Mouse (Mus musculus) MEL (cell line): Measurements from ENCODE around the gene Zbtb7b. TPM values are rescaled to one million over a fixed set of nuclear protein-coding genes. Genes with fewer than 3 reads are reported as not detected.

ENCODE experiments used
- DNase-seq: peaks from one replicate; pipeline ENCODE4 v3.0.0; 2011; ENCODE audit warnings: low read depth, low spot score
- H3K27ac ChIP-seq: 2 replicates; pipeline ENCODE4 v1.5.1; 2012; ENCODE audit warnings: low read depth, mild to moderate bottlenecking, control low read depth, low read length, moderate library complexity; ENCODE audit not compliant: control insufficient read depth
- H3K27me3 ChIP-seq, 2 experiments: fragments of 150-350 bp in 1 of 2; sonication (generic) in 1 of 2; 2 replicates each; pipeline ENCODE4 v1.6.1; 2012; ENCODE audit warnings: low read length in 2 of 2, mild to moderate bottlenecking in 2 of 2, improper control_type of control experiment in 1 of 2, moderate library complexity in 1 of 2; ENCODE audit not compliant: insufficient read depth in 2 of 2, control insufficient read depth in 1 of 2
- H3K36me3 ChIP-seq, 2 experiments: 2 replicates each; pipeline ENCODE4 v1.6.1; 2012 to 2014; ENCODE audit warnings: low read length in 2 of 2, improper control_type of control experiment in 1 of 2, inconsistent platforms in 1 of 2, mild to moderate bottlenecking in 1 of 2; ENCODE audit not compliant: insufficient read depth in 2 of 2, control insufficient read depth in 1 of 2
- H3K4me1 ChIP-seq, 2 experiments: fragments of 150-350 bp in 1 of 2; sonication (generic) in 1 of 2; 2 replicates each; pipeline ENCODE4 v1.6.1; 2012; ENCODE audit warnings: low read length in 2 of 2, improper control_type of control experiment in 1 of 2, mild to moderate bottlenecking in 1 of 2; ENCODE audit not compliant: insufficient read depth in 2 of 2, control insufficient read depth in 1 of 2
- H3K4me3 ChIP-seq, 2 experiments: fragments of 150-350 bp in 1 of 2; sonication (generic) in 1 of 2; 2 replicates each; pipeline ENCODE4 v1.5.1; 2012; ENCODE audit warnings: low read depth in 2 of 2, low read length in 2 of 2, mild to moderate bottlenecking in 2 of 2, moderate library complexity in 2 of 2, control low read depth in 1 of 2, improper control_type of control experiment in 1 of 2; ENCODE audit not compliant: control insufficient read depth in 1 of 2, insufficient read depth in 1 of 2
- H3K79me2 ChIP-seq: 2 replicates; pipeline ENCODE4 v1.6.1; 2012; ENCODE audit warnings: mild to moderate bottlenecking, low read length, moderate library complexity; ENCODE audit not compliant: control insufficient read depth, poor library complexity, insufficient read depth
- H3K9ac ChIP-seq: 2 replicates; pipeline ENCODE4 v1.6.1; 2012; ENCODE audit warnings: low read depth, mild to moderate bottlenecking, control low read depth, low read length, moderate library complexity; ENCODE audit not compliant: control insufficient read depth, poor library complexity, severe bottlenecking
- H3K9me3 ChIP-seq: fragments of 150-350 bp; sonication (generic); replicated peaks from 2 replicates; pipeline ENCODE4 v1.6.1; 2012; ENCODE audit warnings: mild to moderate bottlenecking, low read length, improper control_type of control experiment, moderate library complexity; ENCODE audit not compliant: insufficient read depth
- CHD2 ChIP-seq: IDR thresholded peaks from 2 replicates; pipeline ENCODE4 v1.6.1; 2011; ENCODE audit warnings: low read length, improper control_type of control experiment
- CTCF ChIP-seq, 3 experiments: IDR thresholded peaks in 2 of 3; conservative IDR thresholded peaks in 1 of 3; 2 replicates each; pipeline ENCODE4 v1.5.1; 2011 to 2012; ENCODE audit warnings: low read length in 3 of 3, low read depth in 2 of 3, mild to moderate bottlenecking in 2 of 3, improper control_type of control experiment in 1 of 3, inconsistent platforms in 1 of 3, mixed read lengths in 1 of 3, moderate library complexity in 1 of 3; ENCODE audit not compliant: control insufficient read depth in 1 of 3, insufficient read depth in 1 of 3, poor library complexity in 1 of 3, severe bottlenecking in 1 of 3
- E2F4 ChIP-seq: IDR thresholded peaks from 2 replicates; pipeline ENCODE4 v1.6.1; 2011; ENCODE audit warnings: low read depth, low read length, improper control_type of control experiment, borderline replicate concordance
- ELF1 ChIP-seq: IDR thresholded peaks from 2 replicates; pipeline ENCODE4 v1.6.1; 2014; ENCODE audit warnings: low read depth, mild to moderate bottlenecking, inconsistent platforms, low read length, improper control_type of control experiment, moderate library complexity
- GATA1 ChIP-seq: IDR thresholded peaks from 2 replicates; pipeline ENCODE4 v1.6.1; 2011; ENCODE audit warnings: low read depth, low read length, improper control_type of control experiment
- JUND ChIP-seq: IDR thresholded peaks from 2 replicates; pipeline ENCODE4 v1.6.1; 2011; ENCODE audit warnings: low read depth, mild to moderate bottlenecking, improper control_type of control experiment, low read length
- MAFK ChIP-seq: IDR thresholded peaks from 2 replicates; pipeline ENCODE4 v1.6.1; 2011; ENCODE audit warnings: low read depth, mild to moderate bottlenecking, low read length, improper control_type of control experiment, borderline replicate concordance
- MXI1 ChIP-seq: IDR thresholded peaks from 2 replicates; pipeline ENCODE4 v1.6.1; 2011; ENCODE audit warnings: mild to moderate bottlenecking, low read depth, low read length, improper control_type of control experiment
- MYB ChIP-seq: IDR thresholded peaks from 2 replicates; pipeline ENCODE4 v1.6.1; 2011; ENCODE audit warnings: mild to moderate bottlenecking, low read depth, low read length, improper control_type of control experiment
- MYC ChIP-seq: IDR thresholded peaks from 2 replicates; pipeline ENCODE4 v1.6.1; 2011; ENCODE audit warnings: low read depth, mild to moderate bottlenecking, low read length, improper control_type of control experiment, moderate library complexity
- RAD21 ChIP-seq: IDR thresholded peaks from 2 replicates; pipeline ENCODE4 v1.6.1; 2011; ENCODE audit warnings: mild to moderate bottlenecking, low read depth, low read length, improper control_type of control experiment
- SIN3A ChIP-seq: IDR thresholded peaks from 2 replicates; pipeline ENCODE4 v1.6.1; 2012; ENCODE audit warnings: low read length, improper control_type of control experiment, inconsistent platforms
- TAL1 ChIP-seq: IDR thresholded peaks from 2 replicates; pipeline ENCODE4 v1.6.1; 2012; ENCODE audit warnings: mild to moderate bottlenecking, inconsistent platforms, low read length, moderate library complexity, mixed read lengths
- TBP ChIP-seq: IDR thresholded peaks from 2 replicates; pipeline ENCODE4 v1.8.0; 2011; ENCODE audit warnings: low read depth, low read length, improper control_type of control experiment
- TCF12 ChIP-seq: IDR thresholded peaks from 2 replicates; pipeline ENCODE4 v1.6.1; 2014; ENCODE audit warnings: low read depth, mild to moderate bottlenecking, inconsistent platforms, low read length, improper control_type of control experiment, moderate library complexity
- UBTF ChIP-seq: IDR thresholded peaks from 2 replicates; pipeline ENCODE4 v1.6.1; 2012; ENCODE audit warnings: low read depth, mild to moderate bottlenecking, inconsistent platforms, low read length, improper control_type of control experiment, moderate library complexity, borderline replicate concordance; ENCODE audit not compliant: insufficient read depth
- USF1 ChIP-seq: IDR thresholded peaks from 2 replicates; pipeline ENCODE4 v1.6.1; 2014; ENCODE audit warnings: low read depth, mild to moderate bottlenecking, inconsistent platforms, low read length, improper control_type of control experiment, moderate library complexity
- USF2 ChIP-seq, 2 experiments: IDR thresholded peaks; 2 replicates each; pipeline ENCODE4 v1.6.1; 2011 to 2012; ENCODE audit warnings: improper control_type of control experiment in 2 of 2, low read length in 2 of 2, borderline replicate concordance in 1 of 2, inconsistent platforms in 1 of 2, low read depth in 1 of 2, mild to moderate bottlenecking in 1 of 2; ENCODE audit not compliant: insufficient read depth in 1 of 2
- ZMIZ1 ChIP-seq: IDR thresholded peaks from 2 replicates; pipeline ENCODE4 v1.6.1; 2012; ENCODE audit warnings: low read depth, mild to moderate bottlenecking, inconsistent platforms, low read length, improper control_type of control experiment, moderate library complexity
- polyA plus RNA-seq, 2 experiments: library from polyadenylated mRNA; stranded (reverse) in 1 of 2; unstranded in 1 of 2; fragments of >175 nt in 1 of 2; fragments of >200 nt in 1 of 2; gene quantifications; 2 replicates each; pipeline versions ENCODE4 v1.2.1 to v1.2.4; 2012; ENCODE audit warnings: low replicate concordance in 2 of 2, low read depth in 1 of 2; ENCODE audit not compliant: insufficient read length in 2 of 2, insufficient read depth in 1 of 2, missing spikeins in 1 of 2
- total RNA-seq: library from RNA; depleted of rRNA; stranded (reverse); fragments of 300-350 nt; gene quantifications from 2 replicates; pipeline ENCODE4 v1.2.3, GENCODE M21; 2012

Zbtb7b gene
- total and polyA plus RNA-seq, 3 experiments = 8.5 to 20.1 TPM; not detected in 1

DNA sequence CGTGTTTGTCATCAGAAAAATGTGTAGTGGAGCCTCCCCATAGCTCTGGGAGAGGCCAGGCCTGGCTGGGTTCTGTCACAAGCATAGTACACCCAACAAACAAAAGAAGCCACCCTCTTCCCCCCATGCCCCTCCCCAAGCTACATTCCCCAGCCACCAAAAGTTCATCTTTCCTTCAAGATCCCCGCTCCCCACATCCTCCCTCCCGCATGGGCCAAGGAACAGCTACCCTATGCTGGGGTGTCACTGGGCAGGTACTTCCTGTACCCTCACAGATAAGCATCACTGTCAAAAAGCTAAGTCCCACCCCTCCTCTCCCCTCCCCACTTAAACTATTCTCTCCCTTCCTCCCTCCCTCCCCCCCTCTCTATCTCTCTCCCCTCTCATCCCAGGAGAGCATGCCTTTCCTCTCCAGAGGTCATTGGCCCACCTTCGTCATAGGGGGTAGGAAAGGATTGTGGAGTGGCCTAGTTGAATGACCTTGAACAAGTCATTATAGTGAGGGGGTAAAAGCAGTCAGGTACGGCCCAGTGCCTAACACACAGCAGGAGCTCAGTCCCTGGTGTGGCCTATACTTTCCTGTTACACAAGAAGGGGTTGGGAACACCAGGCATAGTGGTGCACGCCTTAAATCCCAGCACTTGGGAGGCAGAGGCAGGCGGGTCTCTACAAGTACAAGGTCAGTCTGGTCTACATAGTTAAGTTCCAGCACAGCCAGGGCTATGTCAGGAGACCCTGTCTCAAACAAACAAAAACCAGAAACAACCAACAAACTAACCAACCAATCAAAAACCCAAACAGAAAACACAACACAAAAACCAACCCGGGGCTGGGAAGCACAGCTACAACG is 12.3 kb downstream of the Zbtb7b start:
- no peaks in the 10 kb centered on the region for H3K4me1 ChIP-seq
- H3K79me2 ChIP-seq = no peaks in the 10 kb centered on the region
- H3K36me3 ChIP-seq = no peaks in the 10 kb centered on the region

DNA sequence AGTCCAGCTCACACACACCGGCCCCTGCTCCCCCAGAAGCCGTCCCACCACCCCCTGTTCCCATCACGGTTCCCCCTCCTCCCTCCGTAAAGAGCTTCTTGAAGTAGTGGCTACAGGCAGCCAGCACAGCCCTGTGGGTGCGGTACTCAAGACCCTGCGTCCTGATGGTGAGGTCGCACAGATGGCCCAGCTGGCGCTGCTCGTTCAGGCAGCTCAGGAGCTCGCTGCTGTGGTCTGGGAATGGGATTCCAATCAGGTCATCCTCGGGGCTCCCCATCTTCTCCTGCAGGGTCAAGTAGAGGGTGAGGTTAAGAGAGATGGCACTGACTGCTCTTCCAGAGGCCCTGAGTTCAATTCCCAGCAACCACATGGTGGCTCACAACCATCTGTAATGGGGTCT is 13.3 kb downstream of the Zbtb7b start:
- no peak for DNase-seq
- no peaks in the 10 kb centered on the region for H3K27me3 ChIP-seq
- H3K9me3 ChIP-seq = no peaks in the 10 kb centered on the region
- H3K9ac ChIP-seq = no peak overlapping the region
- H3K4me3 ChIP-seq = no peak overlapping the region
- no peaks in the 10 kb centered on the region for H3K36me3 ChIP-seq
- no peak for TF ChIP-seq ELF1
- TF ChIP-seq, all 39 proteins: peak for 0
- Histone ChIP-seq H3K4me1 (no peaks in the 10 kb centered on the region), H3K27ac (no peak overlapping the region), H3K79me2 (no peaks in the 10 kb centered on the region)

More for the DNA sequence above, 12.3 kb downstream of the Zbtb7b start:
- H3K4me3 ChIP-seq = no peak overlapping the region
- H3K9ac ChIP-seq = no peak overlapping the region
- no peak overlapping the region for H3K27ac ChIP-seq
- TF ChIP-seq TCF12 (no peak), GATA1 (no peak), UBTF (no peak), CTCF (IDR thresholded peaks at IDR 0.05 in 2 of 3, conservative IDR thresholded peaks at IDR 0.05 in 1 of 3; ENCODE audit: control insufficient read depth in 1 of 3, insufficient read depth in 1 of 3, low read depth in 2 of 3, low read length in 3 of 3, poor library complexity in 1 of 3, severe bottlenecking in 1 of 3) (no peak), MXI1 (no peak), MYB (no peak), ZMIZ1 (no peak), SIN3A (no peak), USF2 (IDR thresholded peaks at IDR 0.05; ENCODE audit: borderline replicate concordance in 1 of 2, insufficient read depth in 1 of 2, low read depth in 1 of 2, low read length in 2 of 2) (no peak), E2F4 (no peak), TAL1 (no peak), USF1 (no peak), MAFK (no peak), JUND (no peak), CHD2 (no peak), RAD21 (no peak), MYC (no peak), TBP (no peak)
- DNase-seq = no peak
- H3K27me3 ChIP-seq = no peaks in the 10 kb centered on the region
- H3K9me3 ChIP-seq = no peaks in the 10 kb centered on the region
